Mouse (Mus musculus) ES-E14 (cell line): Measurements from ENCODE around the gene Ubc.

Source experiments
- CHD2 ChIP-seq: IDR thresholded peaks from 2 replicates; pipeline ENCODE4 v1.6.1; 2014; ENCODE audit warnings: mild to moderate bottlenecking, low read depth, low read length, inconsistent platforms
- HCFC1 ChIP-seq: IDR thresholded peaks from 2 replicates; pipeline ENCODE4 v1.6.1; 2012; ENCODE audit warnings: low read length, inconsistent platforms, borderline replicate concordance; ENCODE audit not compliant: insufficient read depth
- MAFK ChIP-seq: IDR thresholded peaks from 2 replicates; pipeline ENCODE4 v1.6.1; 2014; ENCODE audit warnings: mild to moderate bottlenecking, low read depth, low read length, inconsistent platforms; ENCODE audit not compliant: insufficient read depth
- ZC3H11A ChIP-seq: IDR thresholded peaks from 2 replicates; pipeline ENCODE4 v1.6.1; 2012; ENCODE audit warnings: low read depth, mild to moderate bottlenecking, inconsistent platforms, low read length, borderline replicate concordance
- ZNF384 ChIP-seq: IDR thresholded peaks from 2 replicates; pipeline ENCODE4 v1.6.1; 2012; ENCODE audit warnings: low read depth, low read length, inconsistent platforms

- TF ChIP-seq MAFK, result peak; percentile 93
- no peak for TF ChIP-seq ZC3H11A
- TF ChIP-seq HCFC1, result peak; percentile 56; the same call in 1 of the 2 replicates
- peak; percentile 98 for TF ChIP-seq ZNF384
- no peak for TF ChIP-seq CHD2
Observed at GRCm38 (mm10) chr5:125405546-125406248, 15.7 kb upstream of the Ubc start.
